Mouse (Mus musculus): ENCODE results near the gene Asf1a.

Gene Asf1a

DNA sequence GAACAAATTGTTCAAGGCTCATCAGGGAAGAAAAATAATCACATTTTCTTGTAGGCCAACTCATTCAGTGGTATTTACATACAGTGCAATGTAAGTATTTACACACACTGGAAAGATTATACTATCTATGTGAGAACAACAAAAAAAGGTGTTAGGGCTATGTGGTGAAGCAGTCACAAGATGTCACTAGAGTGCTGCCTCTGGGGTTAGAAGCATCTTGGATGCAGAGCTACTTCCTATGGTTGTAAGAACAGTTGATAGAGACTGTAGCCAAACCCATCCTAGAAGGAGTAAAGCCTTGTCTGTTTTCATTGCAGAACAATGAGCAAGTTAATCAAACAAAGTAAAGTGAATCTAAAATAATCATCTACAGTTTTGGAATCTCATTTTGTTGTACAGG lies 45.0 kb downstream of the Asf1a start:
- peak; percentile 34 to 45 for DNase-seq

DNA sequence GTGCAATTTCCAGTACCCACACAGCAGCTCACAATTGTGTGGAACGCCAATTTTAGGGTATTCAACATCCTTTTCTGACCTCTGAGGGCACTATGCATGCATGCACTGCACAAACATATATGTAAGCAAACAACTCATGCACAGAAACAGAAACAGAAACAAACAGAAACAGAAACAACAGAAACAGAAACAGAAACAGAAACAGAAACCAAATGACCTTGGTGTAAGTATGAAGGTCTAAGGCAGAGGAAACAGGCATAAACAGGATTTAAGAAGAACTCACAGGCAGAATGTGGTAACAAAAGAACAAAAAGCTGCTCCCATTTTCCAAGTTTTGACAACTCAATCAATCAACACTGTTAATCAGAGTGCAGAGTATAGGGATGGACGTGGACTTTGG lies 54.1 kb downstream of the Asf1a start:
- no peak for DNase-seq

DNA sequence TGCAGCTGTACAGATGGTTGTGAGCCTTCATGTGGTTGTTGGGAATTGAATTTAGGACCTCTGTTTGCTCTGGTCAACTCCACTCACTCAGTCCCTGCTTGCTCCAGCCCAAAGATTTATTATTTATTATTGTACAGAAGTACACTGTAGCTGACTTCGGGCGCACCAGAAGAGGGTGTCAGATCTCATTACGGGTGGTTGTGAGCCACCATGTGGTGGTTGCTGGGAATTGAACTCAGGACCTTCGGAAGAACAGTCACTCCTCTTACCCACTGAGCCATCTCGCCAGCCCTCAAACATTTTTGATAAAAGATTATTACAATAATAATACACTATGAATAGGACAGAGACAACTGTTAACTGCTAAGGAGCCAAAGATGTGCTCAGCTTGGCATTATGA lies 57.7 kb downstream of the Asf1a start:
- DNase-seq: peak; percentile 4 to 38

Measured in kidney, postnatal 36 days (tissue).